In the genomic region with DNA sequence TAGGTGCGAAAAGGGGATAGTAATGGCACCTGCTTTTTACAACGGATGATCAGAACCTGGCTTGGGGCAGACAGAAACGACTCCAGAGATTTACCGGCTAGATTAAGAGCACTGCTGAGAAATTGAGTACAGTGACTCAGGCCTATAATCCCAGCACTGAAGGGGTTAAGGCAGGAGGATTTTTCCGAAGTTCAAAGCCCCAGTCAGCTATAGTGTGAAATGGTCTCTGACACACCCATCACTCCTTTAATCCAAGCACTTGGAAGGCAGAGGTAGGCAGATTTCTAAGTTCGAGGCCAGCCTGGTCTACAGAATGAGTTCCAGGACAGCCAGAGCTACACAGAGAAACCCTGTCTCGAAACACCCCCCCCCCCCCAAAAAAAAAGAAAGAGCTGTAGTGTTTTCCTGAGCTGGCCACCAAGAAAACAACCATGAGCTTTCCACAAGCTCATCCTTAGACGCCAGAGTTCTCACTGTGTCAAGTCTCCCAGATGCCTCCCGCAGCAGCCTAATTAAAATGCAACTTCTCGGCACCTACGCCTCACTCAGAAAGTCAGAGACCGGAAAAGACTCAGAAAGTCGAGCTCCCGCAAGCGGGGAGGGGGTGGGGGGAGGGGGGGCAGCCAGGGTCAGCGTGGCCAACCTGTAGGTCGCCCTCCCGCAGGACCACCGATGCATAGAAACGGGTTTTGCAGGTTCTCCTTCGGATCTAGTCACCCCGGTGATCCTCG, we compare ENCODE assay signal across 8 mouse cellular contexts. TPM values are rescaled to one million over a fixed set of nuclear protein-coding genes. Genes with fewer than 3 reads are reported as not detected.
A peak's percentile ranks its signal among the peaks of the same experiment; 100 is the strongest.
DNase-seq lines count a peak whose midpoint lies in the region; ATAC-seq and TF ChIP-seq lines count a peak whose summit lies in the region.

No protein-coding gene starts in this region.

- H3K4me3 ChIP-seq in gastrocnemius, adult 2 months = peak overlapping the region; percentile 93
- H3K4me3 ChIP-seq in embryonic facial prominence, embryonic 11.5 days (ENCODE audit: low read depth, low read length) = peak overlapping the region; percentile 42
- peak overlapping the region; percentile 48 for H3K4me3 ChIP-seq in limb, embryonic 11.5 days (ENCODE audit: low read depth, low read length)
- peak overlapping the region; percentile 43 for H3K4me3 ChIP-seq in neural tube, embryonic 12.5 days

- no peaks in the 10 kb centered on the region for H3K4me1 ChIP-seq in embryonic facial prominence, embryonic 11.5 days (ENCODE audit: control insufficient read depth, insufficient read depth, low read length)
- H3K4me1 ChIP-seq in limb, embryonic 11.5 days (ENCODE audit: control insufficient read depth, insufficient read depth, low read length) = peaks cover 3% of the 10 kb centered on the region; the same call in 1 of the 2 replicates
- peaks cover 6% of the 10 kb centered on the region for H3K4me1 ChIP-seq in neural tube, embryonic 12.5 days

- 16% methylated on average over 23 of the region's 23 CpGs for WGBS in embryonic facial prominence, embryonic 11.5 days
- 14% methylated on average over 23 of the region's 23 CpGs for WGBS in limb, embryonic 11.5 days
- 21% methylated on average over 23 of the region's 23 CpGs for WGBS in neural tube, embryonic 12.5 days

- DNase-seq in gastrocnemius, adult 2 months = no peak
- DNase-seq in gastrocnemius, postnatal 10 days = no peak
- DNase-seq in 3T3-L1 (ENCODE audit: low read depth, low spot score) = peak; percentile 47
- peak; percentile 30 for DNase-seq in embryonic facial prominence, embryonic 11.5 days (ENCODE audit: low spot score)
- no peak for DNase-seq in limb, embryonic 11.5 days (ENCODE audit: low spot score)
- no peak for DNase-seq in adrenal gland, adult (ENCODE audit: inconsistent age in 2 of 2, low spot score in 1 of 2)
- DNase-seq in layer of hippocampus, postnatal 36 days = no peak

- H3K27ac ChIP-seq in gastrocnemius, adult 2 months = peak overlapping the region; percentile 96
- H3K27ac ChIP-seq in embryonic facial prominence, embryonic 11.5 days (replicated peaks; ENCODE audit: low read depth, low read length) = peak overlapping the region; percentile 14; the same call in 1 of the 2 replicates
- peak overlapping the region; percentile 80 for H3K27ac ChIP-seq in limb, embryonic 11.5 days (replicated peaks; ENCODE audit: low read depth, low read length)
- H3K27ac ChIP-seq in neural tube, embryonic 12.5 days = no peak overlapping the region

- peak; percentile 36 for ATAC-seq in embryonic facial prominence, embryonic 11.5 days (replicated peaks; ENCODE audit: insufficient number of reproducible peaks, low FRiP score, low TSS enrichment, low read depth)
- ATAC-seq in limb, embryonic 11.5 days (ENCODE audit: insufficient number of reproducible peaks, low FRiP score, low TSS enrichment, low read depth) = peak; percentile 66
- ATAC-seq in neural tube, embryonic 12.5 days (ENCODE audit: low FRiP score, low read depth) = peak; percentile 51; the same call in 1 of the 2 replicates

- intact Hi-C loops in gastrocnemius, adult 2 months (cut with DNase I) = loop anchor here (2.0 kb wide), 1 partner anchor 35 kb away; the partner anchor contains the start of gene Birc2

- no peaks in the 10 kb centered on the region for H3K27me3 ChIP-seq in embryonic facial prominence, embryonic 11.5 days (ENCODE audit: control insufficient read depth, insufficient read depth, low read length)
- H3K27me3 ChIP-seq in limb, embryonic 11.5 days (ENCODE audit: control insufficient read depth, insufficient read depth, low read length) = no peaks in the 10 kb centered on the region
- H3K27me3 ChIP-seq in neural tube, embryonic 12.5 days (replicated peaks) = no peaks in the 10 kb centered on the region

- no peak for TF ChIP-seq CTCF in gastrocnemius, adult 2 months (IDR thresholded peaks at IDR 0.05)

- no peaks in the 10 kb centered on the region for H3K9me3 ChIP-seq in embryonic facial prominence, embryonic 11.5 days (replicated peaks; ENCODE audit: control insufficient read depth, low read length)
- no peaks in the 10 kb centered on the region; the same call in 1 of the 2 replicates for H3K9me3 ChIP-seq in limb, embryonic 11.5 days (ENCODE audit: control insufficient read depth, low read length)
- no peaks in the 10 kb centered on the region for H3K9me3 ChIP-seq in neural tube, embryonic 12.5 days

- H3K36me3 ChIP-seq in embryonic facial prominence, embryonic 11.5 days (replicated peaks; ENCODE audit: control insufficient read depth, insufficient read depth, low read depth, low read length) = no peaks in the 10 kb centered on the region
- no peaks in the 10 kb centered on the region for H3K36me3 ChIP-seq in limb, embryonic 11.5 days (ENCODE audit: control insufficient read depth, insufficient read depth, low read length)
- no peaks in the 10 kb centered on the region for H3K36me3 ChIP-seq in neural tube, embryonic 12.5 days

- peak overlapping the region; percentile 61 for H3K9ac ChIP-seq in embryonic facial prominence, embryonic 11.5 days (replicated peaks; ENCODE audit: low read length)
- peak overlapping the region; percentile 79 for H3K9ac ChIP-seq in limb, embryonic 11.5 days (ENCODE audit: low read length)
- peak overlapping the region; percentile 64 for H3K9ac ChIP-seq in neural tube, embryonic 12.5 days

- peak overlapping the region; percentile 71 for H3K4me2 ChIP-seq in embryonic facial prominence, embryonic 11.5 days (ENCODE audit: low read depth, low read length)
- H3K4me2 ChIP-seq in limb, embryonic 11.5 days (ENCODE audit: low read depth, severe bottlenecking) = peak overlapping the region; percentile 84
- H3K4me2 ChIP-seq in neural tube, embryonic 12.5 days (replicated peaks) = peak overlapping the region; percentile 91

RNA-seq across cellular contexts. Expression of gene Birc3, which starts 0.8 kb away (rescaled TPM):
- total RNA-seq in gastrocnemius, adult 2 months (2021) = 1 to 10 TPM; 6.0 to 8.8 TPM
- 10 to 100 TPM in 1 of 2 experiments, 1 to 10 TPM in 1; 7.2 to 12.5 TPM for total RNA-seq in gastrocnemius, postnatal 10 days (2021)
- polyA plus RNA-seq in embryonic facial prominence, embryonic 11.5 days (2014; fragmentation: Nextera tagmentation; extraction: Ambion mirVana) = 6.5 and 8.6 TPM in 2 replicates
- 5.9 and 8.9 TPM in 2 replicates for polyA plus RNA-seq in limb, embryonic 11.5 days (2014; fragmentation: Nextera tagmentation; extraction: Ambion mirVana)
- 2.1 and 3.8 TPM in 2 replicates for polyA plus RNA-seq in neural tube, embryonic 12.5 days (2016; fragmentation: Nextera tagmentation; extraction: Ambion mirVana)
- total RNA-seq in layer of hippocampus, postnatal 36 days (2021) = 1 to 10 TPM; 1.4 to 3.2 TPM

RNA-seq across cellular contexts. Expression of gene Birc2, which starts 35.3 kb away (rescaled TPM):
- total RNA-seq in gastrocnemius, adult 2 months (2021) = 10 to 100 TPM; 21.9 to 22.0 TPM
- 10 to 100 TPM; 18.1 to 19.6 TPM for total RNA-seq in gastrocnemius, postnatal 10 days (2021)
- 45.9 and 50.0 TPM in 2 replicates for polyA plus RNA-seq in embryonic facial prominence, embryonic 11.5 days (2014; fragmentation: Nextera tagmentation; extraction: Ambion mirVana)
- polyA plus RNA-seq in limb, embryonic 11.5 days (2014; fragmentation: Nextera tagmentation; extraction: Ambion mirVana) = 42.7 and 42.8 TPM in 2 replicates
- polyA plus RNA-seq in neural tube, embryonic 12.5 days (2016; fragmentation: Nextera tagmentation; extraction: Ambion mirVana) = 40.0 and 41.9 TPM in 2 replicates
- total RNA-seq in layer of hippocampus, postnatal 36 days (2021) = 10 to 100 TPM; 35.1 to 38.9 TPM

Comparison
In these comparisons a context has a peak if more than half of its experiments do, and no peak if none do; other contexts are left out.
1. DNase-seq: peak in 3T3-L1 (single experiment) and embryonic facial prominence, embryonic 11.5 days (single experiment); none in gastrocnemius, adult 2 months (single experiment), gastrocnemius, postnatal 10 days (single experiment), limb, embryonic 11.5 days (single experiment), adrenal gland, adult (0 of 2) and layer of hippocampus, postnatal 36 days (0 of 2).
2. H3K4me3 ChIP-seq: peak in every context shown above with its lines; median percentile 93 in gastrocnemius, adult 2 months; 48 in limb, embryonic 11.5 days; 43 in neural tube, embryonic 12.5 days; 42 in embryonic facial prominence, embryonic 11.5 days.
3. Peak in every context shown above with its lines, with median percentiles within 50 percentile points of each other: ATAC-seq, H3K4me2 ChIP-seq and H3K9ac ChIP-seq.